Mouse (Mus musculus): ENCODE measurements around the gene Zc3h12d.

The Zc3h12d gene

GRCm38 (mm10) chr10:7832171-7832676 lies at the start of gene Zc3h12d:
Gene Zc3h12d (plus strand): TSS chr10:7832470.
- peak; percentile 66 to 72 for DNase-seq

GRCm38 (mm10) chr10:7787319-7787718 lies 45.0 kb upstream of the Zc3h12d start:
- no peak for DNase-seq

- DNase-seq = no peak
Measured at GRCm38 (mm10) chr10:7792254-7792750, 40.0 kb upstream of the Zc3h12d start.

GRCm38 (mm10) chr10:7792751-7793385 lies 39.4 kb upstream of the Zc3h12d start, which contains the start of the genes Ginm1 and Ppil4:
Gene Ginm1 (minus strand): TSS chr10:7792824.
Gene Ppil4 (plus strand): TSS chr10:7792891.
- DNase-seq = peak; percentile 88

GRCm38 (mm10) chr10:7801258-7801657 lies 31.0 kb upstream of the Zc3h12d start:
- no peak for DNase-seq

- DNase-seq = no peak
Measured at GRCm38 (mm10) chr10:7802519-7803140, 29.6 kb upstream of the Zc3h12d start.

GRCm38 (mm10) chr10:7809937-7810336 lies 22.3 kb upstream of the Zc3h12d start:
- peak; percentile 43 to 47 for DNase-seq

- no peak for DNase-seq
Measured at GRCm38 (mm10) chr10:7816476-7816875, 15.8 kb upstream of the Zc3h12d start.

- DNase-seq = no peak
Measured at GRCm38 (mm10) chr10:7818676-7819075, 13.6 kb upstream of the Zc3h12d start.

- no peak for DNase-seq
Measured at GRCm38 (mm10) chr10:7819156-7819555, 13.1 kb upstream of the Zc3h12d start.

- no peak for DNase-seq
Measured at GRCm38 (mm10) chr10:7819603-7820002, 12.7 kb upstream of the Zc3h12d start.

GRCm38 (mm10) chr10:7820171-7820570 lies 12.1 kb upstream of the Zc3h12d start:
- DNase-seq = no peak

- DNase-seq = no peak
Measured at GRCm38 (mm10) chr10:7821981-7822380, 10.3 kb upstream of the Zc3h12d start.

GRCm38 (mm10) chr10:7824663-7825280 lies 7.5 kb upstream of the Zc3h12d start:
- DNase-seq = no peak

- DNase-seq = no peak
Measured at GRCm38 (mm10) chr10:7825281-7825665, 7.0 kb upstream of the Zc3h12d start.

- DNase-seq = no peak
Measured at GRCm38 (mm10) chr10:7826106-7826505, 6.2 kb upstream of the Zc3h12d start.

- DNase-seq = no peak
Measured at GRCm38 (mm10) chr10:7833377-7834165, 1.3 kb downstream of the Zc3h12d start.

GRCm38 (mm10) chr10:7834671-7835225 lies 2.5 kb downstream of the Zc3h12d start:
- no peak for DNase-seq

- no peak for DNase-seq
Measured at GRCm38 (mm10) chr10:7836902-7837301, 4.6 kb downstream of the Zc3h12d start.

GRCm38 (mm10) chr10:7837446-7837845 lies 5.2 kb downstream of the Zc3h12d start:
- no peak for DNase-seq

GRCm38 (mm10) chr10:7838036-7838435 lies 5.8 kb downstream of the Zc3h12d start:
- DNase-seq = peak in 1 of 2 experiments; percentile 12

- no peak for DNase-seq
Measured at GRCm38 (mm10) chr10:7838874-7839421, 6.7 kb downstream of the Zc3h12d start.
